Mouse (Mus musculus) Muller cell, postnatal 12 days (primary cell): Measurements from ENCODE around the gene 6030468B19Rik.

ENCODE experiments used
- DNase-seq: peaks from one replicate; pipeline ENCODE4 v3.0.0-alpha.2; 2015; ENCODE audit errors: inconsistent ontology term

6030468B19Rik gene

GRCm38 (mm10) chr11:117855360-117855759 is 57.9 kb downstream of the 6030468B19Rik start:
- DNase-seq: no peak

DNA sequence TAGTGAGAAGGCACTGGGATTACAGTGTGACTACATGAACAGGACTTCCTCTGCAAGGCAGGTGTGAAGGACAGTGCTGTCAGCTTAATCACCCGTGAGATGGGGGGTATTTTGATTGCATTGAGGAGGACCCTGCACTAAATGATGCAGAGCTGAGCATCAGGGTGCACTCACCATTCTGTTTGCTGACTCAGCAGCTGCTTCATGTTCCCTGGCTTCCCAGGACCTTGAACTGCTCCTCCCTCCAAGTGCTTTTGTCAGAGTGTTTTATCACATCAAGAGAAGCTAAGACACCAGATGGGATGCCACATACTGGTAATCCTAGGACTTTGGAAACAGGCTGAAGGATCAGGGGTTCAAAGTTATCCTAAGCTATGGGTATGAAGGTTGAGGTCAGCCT is 58.5 kb downstream of the 6030468B19Rik start:
- no peak for DNase-seq
